Mouse (Mus musculus): ENCODE measurements around the gene Tmem178b.

DNA sequence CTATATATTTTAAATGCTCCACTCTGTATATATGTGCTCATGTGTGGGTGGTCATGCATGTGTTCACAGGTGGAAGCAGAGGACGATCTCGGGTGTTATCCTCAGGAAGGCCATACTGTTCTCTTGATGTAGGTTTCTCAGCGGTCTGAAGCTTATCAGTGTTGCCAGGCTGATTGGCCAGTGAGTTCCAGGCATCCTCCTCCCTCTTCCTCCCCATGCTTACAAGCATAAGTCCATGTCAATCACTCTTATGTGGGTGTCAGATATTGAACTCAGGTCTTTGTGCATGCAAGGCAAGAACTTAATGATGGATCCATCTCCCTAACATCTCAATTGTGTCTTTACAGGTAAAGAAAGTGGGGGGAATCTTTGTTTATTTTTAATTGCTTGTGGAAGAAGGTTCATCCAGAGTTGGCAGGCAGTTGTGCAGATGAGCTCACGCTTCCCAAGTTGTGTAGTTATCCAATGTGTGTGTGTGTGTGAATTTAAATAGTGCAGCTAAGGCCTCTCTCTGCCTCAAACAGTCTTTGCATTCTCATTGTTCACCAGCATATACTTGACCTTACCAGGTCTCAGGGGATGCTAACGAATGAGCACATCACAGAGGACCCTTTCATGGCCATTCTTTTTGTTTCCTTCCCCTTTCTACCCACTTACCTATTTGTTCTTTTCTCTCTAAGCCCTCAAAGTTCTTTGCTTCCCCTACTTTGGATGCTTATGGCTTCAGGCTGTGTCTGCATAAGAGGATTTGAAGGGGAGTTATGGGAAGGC, 72.8 kb downstream of the Tmem178b start:
- no peak for TF ChIP-seq MAFK (IDR thresholded peaks at IDR 0.05; ENCODE audit: insufficient read depth, low read depth, low read length)
- TF ChIP-seq ZNF384 (IDR thresholded peaks at IDR 0.05; ENCODE audit: low read depth, low read length): no peak
- TF ChIP-seq HCFC1 (IDR thresholded peaks at IDR 0.05; ENCODE audit: borderline replicate concordance, insufficient read depth, low read length): no peak
- TF ChIP-seq ZC3H11A (IDR thresholded peaks at IDR 0.05; ENCODE audit: borderline replicate concordance, low read depth, low read length): no peak
- no peak for TF ChIP-seq CHD2 (IDR thresholded peaks at IDR 0.05; ENCODE audit: low read depth, low read length)

All from ES-E14 (cell line).